ENCODE assay signal across 7 mouse cellular contexts in the genomic region with DNA sequence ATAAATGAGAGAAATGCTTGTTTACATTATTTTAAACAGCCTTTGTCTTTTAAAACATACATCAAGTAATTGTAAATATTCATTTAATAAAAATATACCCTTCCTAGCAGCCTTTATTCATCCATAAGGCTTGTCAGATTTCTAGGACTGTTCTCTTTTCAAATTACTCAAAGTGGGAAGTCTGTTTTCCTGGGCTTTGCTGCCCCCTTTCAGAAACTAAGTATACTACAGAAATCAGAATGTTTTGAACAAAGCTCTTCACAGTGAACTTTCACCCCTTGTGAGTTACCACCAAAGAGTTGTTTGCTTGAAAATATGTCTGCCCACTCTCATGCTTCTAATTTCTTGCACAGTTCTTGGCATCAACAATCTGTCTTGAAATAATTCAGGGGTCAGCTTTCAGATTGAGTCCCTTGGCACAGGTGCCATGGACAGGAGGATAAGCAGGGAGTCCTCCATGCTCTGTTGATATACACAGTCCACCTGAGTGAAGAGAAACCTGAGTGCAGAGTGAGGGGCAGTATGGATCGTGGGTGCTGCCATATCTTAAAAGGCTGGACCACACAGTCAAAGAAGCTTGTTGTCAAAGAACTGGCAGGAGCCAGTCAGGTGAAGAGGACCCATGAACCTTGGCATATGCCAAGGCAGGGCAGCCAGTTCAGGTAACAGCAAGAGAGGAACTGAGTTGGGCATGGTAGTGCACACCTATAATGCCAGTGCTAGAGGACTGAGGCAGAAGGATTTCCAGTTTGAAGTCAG. TPM values are rescaled to one million over a fixed set of nuclear protein-coding genes. Genes with fewer than 3 reads are reported as not detected.
DNase-seq lines count a peak whose midpoint lies in the region; ATAC-seq and TF ChIP-seq lines count a peak whose summit lies in the region.

No protein-coding gene starts in this region.

- peak in 1 of 2 experiments; percentile 35 for DNase-seq in layer of hippocampus, adult 2 months (ENCODE audit: low spot score in 2 of 2)
- no peak for DNase-seq in layer of hippocampus, postnatal 36 days
- peak; percentile 16 for DNase-seq in ES-E14 (ENCODE audit: low read depth, low spot score)
- DNase-seq in embryo, embryonic 9.5 days (ENCODE audit: extremely low spot score), result peak; percentile 27
- DNase-seq in splenic B cell, adult 2 months (ENCODE audit: low read depth, low spot score), result peak; percentile 55
- no peak for DNase-seq in testis, postnatal 14 days (ENCODE audit: low spot score)

- H3K27me3 ChIP-seq in kidney, embryonic 16.5 days (ENCODE audit: insufficient read depth, low read length), result no peaks in the 10 kb centered on the region
- no peaks in the 10 kb centered on the region for H3K27me3 ChIP-seq in splenic B cell, adult 2 months (ENCODE audit: control insufficient read depth, insufficient read depth, low read length, poor library complexity, severe bottlenecking)

- no peaks in the 10 kb centered on the region for H3K4me1 ChIP-seq in ES-E14 (ENCODE audit: control insufficient read depth in 2 of 2, insufficient read depth in 2 of 2, low read length in 2 of 2, poor library complexity in 1 of 2)
- H3K4me1 ChIP-seq in kidney, embryonic 16.5 days (ENCODE audit: insufficient read depth, low read length), result no peaks in the 10 kb centered on the region

- H3K27ac ChIP-seq in layer of hippocampus, adult 2 months, result no peak overlapping the region
- no peak overlapping the region for H3K27ac ChIP-seq in ES-E14 (ENCODE audit: insufficient read depth, low read depth, low read length, poor library complexity, severe bottlenecking)
- H3K27ac ChIP-seq in kidney, embryonic 16.5 days (ENCODE audit: low read length), result no peak overlapping the region

- peak; percentile 71; the same call in 1 of the 2 replicates for ATAC-seq in kidney, embryonic 16.5 days (ENCODE audit: low FRiP score, low TSS enrichment)

- H3K9me3 ChIP-seq in ES-E14 (ENCODE audit: control insufficient read depth, insufficient read depth, low read depth, low read length), result no peaks in the 10 kb centered on the region
- no peaks in the 10 kb centered on the region for H3K9me3 ChIP-seq in kidney, embryonic 16.5 days (ENCODE audit: low read length)

- no peaks in the 10 kb centered on the region for H3K36me3 ChIP-seq in ES-E14 (ENCODE audit: control insufficient read depth, insufficient read depth, low read length, poor library complexity, severe bottlenecking)
- peaks cover 4% of the 10 kb centered on the region; the same call in 1 of the 2 replicates for H3K36me3 ChIP-seq in kidney, embryonic 16.5 days (ENCODE audit: insufficient read depth, low read length)
- peaks cover 4% of the 10 kb centered on the region; the same call in 1 of the 2 replicates for H3K36me3 ChIP-seq in splenic B cell, adult 2 months (ENCODE audit: control insufficient read depth, insufficient read depth, low read length, poor library complexity, severe bottlenecking)

- no peak overlapping the region for H3K9ac ChIP-seq in ES-E14 (ENCODE audit: insufficient read depth, low read depth, low read length, poor library complexity, severe bottlenecking)
- no peak overlapping the region for H3K9ac ChIP-seq in kidney, embryonic 16.5 days (replicated peaks; ENCODE audit: low read length)

- in situ Hi-C loops in ES-E14 (cut with MboI; ENCODE audit: low sequenced_read_pairs in 2 of 2, unreplicated experiment in 2 of 2), result loop anchor here in 1 of 2 experiments (10.0 kb wide), 1 partner anchor 145 kb away; no protein-coding TSS in a partner anchor

- 37% methylated on average over 1 of the region's 1 CpGs for WGBS in kidney, embryonic 16.5 days

- no peak overlapping the region for H3K4me3 ChIP-seq in layer of hippocampus, adult 2 months
- H3K4me3 ChIP-seq in ES-E14 (ENCODE audit: insufficient read depth in 1 of 2, low read depth in 1 of 2, low read length in 2 of 2, poor library complexity in 1 of 2, severe bottlenecking in 1 of 2), result no peak overlapping the region
- no peak overlapping the region for H3K4me3 ChIP-seq in kidney, embryonic 16.5 days (ENCODE audit: low read length)

- H3K4me2 ChIP-seq in kidney, embryonic 16.5 days (replicated peaks; ENCODE audit: low read depth, low read length), result no peak overlapping the region

- peak; percentile 87 for TF ChIP-seq CTCF in layer of hippocampus, adult 2 months (conservative IDR thresholded peaks at IDR 0.05)

TF ChIP-seq in ES-E14, 5 proteins besides CTCF, POLR2A, EP300 and RAD21:
- TF ChIP-seq ZC3H11A (IDR thresholded peaks at IDR 0.05; ENCODE audit: borderline replicate concordance, low read depth, low read length) (no peak), CHD2 (IDR thresholded peaks at IDR 0.05; ENCODE audit: low read depth, low read length) (no peak), MAFK (IDR thresholded peaks at IDR 0.05; ENCODE audit: insufficient read depth, low read depth, low read length) (no peak)

RNA-seq across cellular contexts. Expression of gene Sf3b1, which starts 47.9 kb away (rescaled TPM):
- 100 to 1,000 TPM; 170 to 175 TPM for total RNA-seq in layer of hippocampus, adult 2 months (2021)
- total RNA-seq in layer of hippocampus, postnatal 36 days (2021), result 100 to 1,000 TPM; 159 to 160 TPM
- total RNA-seq in ES-E14 (2012; rRNA removed), result 139 and 164 TPM in 2 replicates
- polyA plus RNA-seq in kidney, embryonic 16.5 days (2015; fragmentation: Nextera tagmentation; extraction: Ambion mirVana), result 284 and 299 TPM in 2 replicates

RNA-seq across cellular contexts. Expression of gene Ankrd44, which starts 53.2 kb away (rescaled TPM):
- 10 to 100 TPM in 1 of 2 experiments, 1 to 10 TPM in 1; 8.8 to 14.5 TPM for total RNA-seq in layer of hippocampus, adult 2 months (2021)
- 10 to 100 TPM; 13.5 to 16.5 TPM for total RNA-seq in layer of hippocampus, postnatal 36 days (2021)
- 4.5 and 10.2 TPM in 2 replicates for total RNA-seq in ES-E14 (2012; rRNA removed)
- polyA plus RNA-seq in kidney, embryonic 16.5 days (2015; fragmentation: Nextera tagmentation; extraction: Ambion mirVana), result 6.6 and 6.8 TPM in 2 replicates

Comparison
In these comparisons a context has a peak if more than half of its experiments do, and no peak if none do; other contexts are left out.
1. DNase-seq: peak in ES-E14 (single experiment), embryo, embryonic 9.5 days (single experiment) and splenic B cell, adult 2 months (single experiment); none in layer of hippocampus, postnatal 36 days (0 of 2) and testis, postnatal 14 days (single experiment).